Mouse (Mus musculus) granulocyte monocyte progenitor cell, adult 5-6 weeks (primary cell): ENCODE results near the gene Relt. TPM values are rescaled to one million over a fixed set of nuclear protein-coding genes. Genes with fewer than 3 reads are reported as not detected.

ENCODE experiments used
- ATAC-seq: replicated peaks from 2 replicates; pipeline ENCODE4 v1.8.0; 2016; ENCODE audit warnings: mild to moderate bottlenecking, moderate TSS enrichment, inconsistent platforms; ENCODE audit not compliant: poor library complexity, severe bottlenecking
- total RNA-seq, 2 experiments: library from RNA; stranded (forward) in 1 of 2; stranded (reverse) in 1 of 2; fragments of 200-712, 200-1000 nt in 1 of 2; fragments of >200 nt in 1 of 2; fragmentation: Nextera tagmentation in 1 of 2; gene quantifications; 2 replicates each; pipeline ENCODE4 v1.2.3; 2014 to 2017

The Relt gene
- total RNA-seq, 2 experiments from 2014 or later = 9.8 to 13.4 TPM

DNA sequence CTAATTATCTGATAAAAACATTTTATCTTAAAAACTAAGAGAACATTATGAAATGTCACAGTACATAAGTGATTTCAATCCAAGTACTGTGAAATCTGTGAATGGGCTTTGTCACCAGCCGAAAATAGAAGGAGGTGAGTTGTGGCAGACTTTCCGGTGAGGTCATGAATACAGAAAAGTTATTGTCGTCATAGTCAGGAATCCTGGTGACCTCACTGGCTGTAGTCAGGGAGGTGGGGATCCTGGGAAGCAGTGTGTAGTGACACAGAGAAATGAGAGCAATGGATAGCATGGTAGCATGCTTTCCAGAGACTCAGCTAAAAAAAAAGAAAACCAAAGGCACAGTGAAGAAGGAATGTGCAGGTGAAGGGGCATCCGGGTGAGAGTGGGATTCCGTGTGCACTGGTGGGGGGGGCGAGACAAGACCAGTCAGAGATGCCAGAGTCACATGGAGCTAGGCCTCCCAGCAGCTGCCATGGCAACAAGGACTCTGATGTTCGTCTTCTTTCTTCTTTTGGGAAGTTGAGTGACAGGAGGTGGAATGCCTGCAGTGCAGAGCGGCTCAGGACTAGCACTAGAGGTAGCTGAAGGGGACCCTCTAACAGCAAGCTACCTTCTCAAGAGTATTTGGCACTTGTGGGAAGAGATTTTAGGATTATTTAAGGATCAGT lies 47.2 kb downstream of the Relt start:
- no peak for ATAC-seq

DNA sequence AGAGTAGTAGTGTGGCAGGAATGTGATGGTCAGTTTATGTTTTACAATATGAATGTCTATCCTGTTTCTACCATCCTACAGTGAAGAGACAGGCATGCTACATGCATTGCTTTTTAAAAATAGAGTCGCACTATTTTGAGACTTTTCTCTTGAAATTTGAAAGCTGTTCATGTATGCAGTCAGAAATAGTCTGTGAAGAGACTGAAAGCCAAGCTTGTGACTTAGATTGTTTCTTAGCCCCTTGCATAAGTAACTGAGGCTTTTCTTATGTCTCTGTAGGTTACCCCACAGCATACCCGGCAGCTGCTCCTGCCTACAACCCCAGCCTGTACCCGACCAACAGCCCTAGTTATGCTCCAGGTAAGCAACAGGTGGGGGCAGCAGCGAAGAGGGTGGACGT lies 50.6 kb downstream of the Relt start:
- no peak for ATAC-seq

DNA sequence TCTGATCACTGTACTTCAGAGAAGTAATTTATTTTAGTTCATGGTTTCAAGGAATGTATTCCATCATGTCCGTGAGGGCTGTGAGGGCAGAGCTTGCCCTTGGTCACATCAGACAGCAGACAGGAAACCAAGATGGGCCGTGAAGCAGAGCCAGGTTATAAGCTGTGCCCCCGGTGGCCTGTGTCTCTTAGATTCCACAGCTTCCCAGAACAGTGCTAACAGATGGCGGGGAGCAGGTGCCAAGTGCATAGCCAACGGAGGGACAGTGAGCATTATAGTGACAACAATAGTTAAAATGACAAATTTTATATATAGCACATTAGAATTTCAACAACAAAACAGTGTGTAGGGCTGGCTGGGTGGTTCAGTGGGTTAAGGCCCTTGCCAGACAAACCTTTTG lies 51.3 kb downstream of the Relt start:
- no peak for ATAC-seq

DNA sequence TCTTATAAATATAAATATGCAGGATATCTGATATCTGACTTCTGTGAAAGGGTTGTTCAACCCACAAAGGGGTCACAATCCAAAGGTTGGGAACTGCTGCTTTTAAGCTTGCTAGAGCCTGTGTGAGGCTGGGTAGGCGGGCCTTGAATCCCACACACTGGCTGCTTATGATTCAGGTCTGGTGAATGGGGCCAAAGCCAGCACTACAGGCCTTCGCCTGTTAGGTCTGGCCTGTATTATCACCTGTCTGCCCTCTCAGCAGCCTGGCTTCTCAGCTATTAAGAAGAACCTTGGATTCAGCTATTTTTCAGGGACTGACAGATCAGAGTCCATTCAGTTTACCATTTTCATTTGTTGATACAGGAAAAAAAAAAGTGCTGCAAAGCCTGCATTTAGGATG lies 57.9 kb downstream of the Relt start:
- no peak for ATAC-seq

DNA sequence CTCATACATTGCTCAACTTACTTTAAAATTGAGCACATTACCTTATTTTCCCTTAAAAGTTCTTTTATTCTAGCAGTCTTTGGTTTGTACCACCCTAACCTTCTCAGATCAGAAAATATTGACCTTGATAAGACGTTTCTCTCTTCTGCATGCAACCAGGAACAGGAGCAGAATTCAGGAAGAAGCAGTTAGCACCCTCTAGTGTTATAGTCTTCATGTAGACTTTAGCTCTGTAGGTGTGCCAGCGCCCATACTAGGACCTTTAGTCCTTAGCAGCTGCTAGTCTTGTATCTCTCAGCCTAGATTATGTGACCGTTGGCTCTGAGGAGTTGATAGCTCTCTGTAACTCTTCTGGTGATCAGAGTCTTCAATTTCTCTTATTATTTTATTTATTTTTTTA lies 64.4 kb downstream of the Relt start:
- no peak; the same call in 1 of the 2 replicates for ATAC-seq

Other genes starting within 250 kb of the Relt start
- gene Plekhb1, start 201.0 kb downstream of the Relt start, total RNA-seq (2014; fragmentation: Nextera tagmentation) = not detected in 2 replicates
- gene Plekhb1, start 201.0 kb downstream of the Relt start, total RNA-seq (2017) = not detected in 2 replicates
- 29.7 and 32.1 TPM in 2 replicates for gene Fam168a, start 156.8 kb downstream of the Relt start, total RNA-seq (2014; fragmentation: Nextera tagmentation)
- 6.3 and 9.5 TPM in 2 replicates for gene Fam168a, start 156.8 kb downstream of the Relt start, total RNA-seq (2017)
- 0.30 TPM in 1 of 2 replicates, not detected in the other for gene Arhgef17, start 68.7 kb upstream of the Relt start, total RNA-seq (2014; fragmentation: Nextera tagmentation)
- not detected in 2 replicates for gene Arhgef17, start 68.7 kb upstream of the Relt start, total RNA-seq (2017)
- not detected in 2 replicates for gene P2ry6, start 111.2 kb upstream of the Relt start, total RNA-seq (2014; fragmentation: Nextera tagmentation)
- 0.17 TPM in 1 of 2 replicates, not detected in the other for gene P2ry6, start 111.2 kb upstream of the Relt start, total RNA-seq (2017)
- gene P2ry2, start 149.4 kb upstream of the Relt start, total RNA-seq (2014; fragmentation: Nextera tagmentation) = 8.7 and 15.1 TPM in 2 replicates
- gene P2ry2, start 149.4 kb upstream of the Relt start, total RNA-seq (2017) = 6.2 and 7.8 TPM in 2 replicates
- gene Fchsd2, start 229.4 kb upstream of the Relt start, total RNA-seq (2014; fragmentation: Nextera tagmentation) = 43.5 and 60.4 TPM in 2 replicates
- gene Fchsd2, start 229.4 kb upstream of the Relt start, total RNA-seq (2017) = 33.8 and 45.6 TPM in 2 replicates